ENCODE assay signal across 17 mouse cellular contexts in the genomic region with DNA sequence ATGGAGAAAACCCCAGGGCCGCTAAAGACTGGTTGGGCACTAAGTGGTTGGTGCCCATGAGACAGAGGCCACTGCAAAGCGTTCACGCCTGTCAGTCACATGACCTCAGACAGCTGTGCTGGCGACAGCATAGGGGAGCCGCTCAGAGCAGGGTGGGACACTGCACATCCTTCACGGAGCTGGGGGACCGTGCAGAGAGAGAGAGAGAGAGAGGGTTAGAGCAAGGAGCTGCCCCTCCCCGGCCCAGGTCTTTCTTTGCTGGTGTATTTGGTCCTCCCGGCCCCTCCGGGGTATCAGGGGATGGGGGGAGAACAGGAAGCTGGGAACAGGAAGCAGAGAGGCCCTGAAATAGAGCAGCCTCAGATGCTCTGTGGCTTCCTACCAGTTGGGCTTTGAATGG.
DNase-seq lines count a peak whose midpoint lies in the region; ATAC-seq lines count a peak whose summit lies in the region.
"Had no signal": no experiment of that assay in that cellular context is flagged by ENCODE, and none has a peak within 500 bp of the region (broad histone marks: within the 10 kb centered on the region; RNA-seq: fewer than 3 reads in every experiment).

No protein-coding gene starts in this region.

- no peak overlapping the region for H3K4me3 ChIP-seq in hindbrain, embryonic 10.5 days
- no peak overlapping the region for H3K4me3 ChIP-seq in hindbrain, embryonic 12.5 days
- H3K4me3 ChIP-seq: intestine, embryonic 15.5 days; midbrain, embryonic 15.5 days had no signal

- H3K36me3 ChIP-seq in hindbrain, embryonic 10.5 days = no peaks in the 10 kb centered on the region
- no peaks in the 10 kb centered on the region for H3K36me3 ChIP-seq in hindbrain, embryonic 12.5 days
- H3K36me3 ChIP-seq: intestine, embryonic 15.5 days; midbrain, embryonic 15.5 days had no signal

- no peak overlapping the region for H3K9ac ChIP-seq in hindbrain, embryonic 12.5 days
- H3K9ac ChIP-seq: intestine, embryonic 15.5 days; lung, embryonic 14.5 days; midbrain, embryonic 15.5 days had no signal

- H3K4me2 ChIP-seq in hindbrain, embryonic 12.5 days (replicated peaks) = no peak overlapping the region
- H3K4me2 ChIP-seq: liver, embryonic 11.5 days; lung, embryonic 14.5 days; midbrain, embryonic 15.5 days had no signal

- WGBS in hindbrain, embryonic 10.5 days = 78% methylated on average over 10 of the region's 10 CpGs
- WGBS in hindbrain, embryonic 12.5 days = 77% methylated on average over 10 of the region's 10 CpGs

- peaks cover 16% of the 10 kb centered on the region for H3K4me1 ChIP-seq in hindbrain, embryonic 10.5 days (replicated peaks)
- peaks cover 10% of the 10 kb centered on the region; the same call in 1 of the 2 replicates for H3K4me1 ChIP-seq in hindbrain, embryonic 12.5 days
- H3K4me1 ChIP-seq: midbrain, embryonic 15.5 days had no signal

- no peaks in the 10 kb centered on the region for H3K9me3 ChIP-seq in hindbrain, embryonic 10.5 days
- no peaks in the 10 kb centered on the region for H3K9me3 ChIP-seq in hindbrain, embryonic 12.5 days (replicated peaks)
- H3K9me3 ChIP-seq: intestine, embryonic 15.5 days; midbrain, embryonic 15.5 days had no signal

- peak overlapping the region; percentile 24; the same call in 1 of the 2 replicates for H3K27ac ChIP-seq in hindbrain, embryonic 10.5 days
- no peak overlapping the region for H3K27ac ChIP-seq in hindbrain, embryonic 12.5 days
- H3K27ac ChIP-seq: intestine, embryonic 15.5 days; midbrain, embryonic 15.5 days had no signal

- no peak for ATAC-seq in hindbrain, embryonic 12.5 days (ENCODE audit: low FRiP score)
- peak; percentile 37 for ATAC-seq in CD4-positive, CD25-positive, alpha-beta regulatory T cell, adult 4 months
- 0 out of 2 replicates have a peak, but pooled peaks have one; percentile 7 for ATAC-seq in granulocyte monocyte progenitor cell, adult 5-6 weeks (replicated peaks; ENCODE audit: poor library complexity, severe bottlenecking)
- ATAC-seq: forebrain, embryonic 14.5 days; intestine, embryonic 15.5 days; midbrain, embryonic 15.5 days had no signal

- H3K27me3 ChIP-seq in hindbrain, embryonic 10.5 days (ENCODE audit: insufficient read depth, poor library complexity, severe bottlenecking) = no peaks in the 10 kb centered on the region
- H3K27me3 ChIP-seq in hindbrain, embryonic 12.5 days = no peaks in the 10 kb centered on the region
- H3K27me3 ChIP-seq: intestine, embryonic 15.5 days; midbrain, embryonic 15.5 days had no signal

- DNase-seq in hindbrain, embryonic 10.5 days (ENCODE audit: low spot score) = no peak
- peak; percentile 70 for DNase-seq in thymus, postnatal 0 days (ENCODE audit: low spot score)
- no peak for DNase-seq in urinary bladder, adult 2 months (ENCODE audit: low spot score)
- DNase-seq in layer of hippocampus, adult 11-12 months (ENCODE audit: low spot score) = no peak
- no peak for DNase-seq in ovary, postnatal 14 days (ENCODE audit: low spot score)
- DNase-seq: B cell, adult 2 months; cerebellum, adult 9-11 months; gastrocnemius, postnatal 25 days; lung, embryonic 14.5 days; lung, postnatal 4 days had no signal
